Mouse (Mus musculus) brain, embryonic 14.5 days (tissue): ENCODE measurements around the gene Trappc12.

Source experiments
- CTCF ChIP-seq: fragments of 200-500 bp; IDR thresholded peaks from 2 replicates; pipeline ENCODE4 v1.5.1; 2012; ENCODE audit warnings: inconsistent platforms, mild to moderate bottlenecking, moderate library complexity, borderline replicate concordance; ENCODE audit not compliant: insufficient read depth, insufficient read length; ENCODE audit errors: extremely low read depth
- POLR2A ChIP-seq: fragments of 200-500 bp; IDR thresholded peaks from 2 replicates; pipeline ENCODE4 v1.6.1; 2012; ENCODE audit warnings: mild to moderate bottlenecking, inconsistent platforms, borderline replicate concordance; ENCODE audit not compliant: poor library complexity, insufficient read depth, insufficient read length, severe bottlenecking; ENCODE audit errors: extremely low read depth

DNA sequence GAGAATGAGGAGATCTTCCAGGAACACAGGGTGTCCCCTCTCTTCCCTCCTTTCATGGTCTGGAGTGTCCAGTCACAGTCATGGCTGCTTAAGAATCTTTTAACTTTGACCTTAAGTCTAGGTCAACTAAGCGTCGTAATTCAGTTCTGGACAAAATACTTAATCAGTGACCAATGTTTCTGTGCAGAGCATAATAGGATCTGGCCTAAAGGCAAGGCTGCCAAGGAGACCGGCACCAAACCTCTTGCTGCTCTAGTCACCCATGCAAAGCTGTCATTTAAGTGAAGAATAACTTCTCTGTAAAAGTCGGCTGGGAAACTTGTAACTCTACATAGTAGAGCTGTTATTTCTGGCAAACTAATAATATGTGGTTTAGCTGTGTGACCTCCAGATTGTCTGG, 5.7 kb upstream of the Trappc12 start:
- TF ChIP-seq CTCF = no peak
- no peak for TF ChIP-seq POLR2A
